Mouse (Mus musculus): Measurements from ENCODE around the gene Xkr7. TPM values are rescaled to one million over a fixed set of nuclear protein-coding genes. Genes with fewer than 3 reads are reported as not detected.

Gene Xkr7
- total and polyA plus RNA-seq, 2 experiments from 2014 or later: 0.76 to 21.9 TPM

DNA sequence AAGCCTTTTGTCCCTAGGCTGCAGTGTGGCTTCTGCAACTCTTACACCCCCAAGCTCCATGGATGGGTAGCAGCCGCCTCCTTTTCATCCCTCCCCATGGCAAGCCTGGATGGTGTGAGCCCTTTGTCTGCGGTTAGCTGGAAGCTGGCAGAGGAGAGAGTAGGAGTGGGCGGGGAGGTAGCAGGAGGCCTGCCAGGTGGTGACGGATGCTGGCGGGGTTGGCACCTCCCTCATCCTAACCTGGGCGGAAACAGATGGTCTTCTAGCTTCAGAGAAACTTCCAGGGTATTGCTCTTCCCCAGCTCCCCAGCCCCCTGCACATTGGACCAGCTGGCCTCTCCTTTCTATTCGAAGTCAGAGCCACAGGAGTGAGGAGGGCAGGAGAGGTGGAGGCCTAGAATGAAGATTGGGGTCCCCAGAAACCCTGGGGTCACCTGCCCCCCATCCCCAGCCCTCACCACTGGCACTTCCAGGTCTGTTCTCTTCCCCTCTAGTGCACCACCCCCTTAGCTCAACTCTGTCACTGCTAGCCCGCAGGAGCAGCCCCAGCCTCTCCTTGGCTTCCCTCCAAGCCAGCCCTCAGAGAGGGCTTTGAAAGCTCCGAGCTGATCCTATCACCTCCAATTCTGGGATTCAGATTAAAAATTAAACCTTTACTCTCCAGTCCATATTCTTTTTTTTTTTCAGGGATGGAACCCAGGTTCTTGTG lies 17.8 kb downstream of the Xkr7 start:
- Histone ChIP-seq H3K36me3 (ENCODE audit: insufficient read depth) (peaks cover 7% of the 10 kb centered on the region; the same call in 1 of the 2 replicates), H3K4me2 (ENCODE audit: low read depth) (no peak overlapping the region), H3K4me3 (ENCODE audit: low read depth, low read length) (no peak overlapping the region), H3K9me3 (ENCODE audit: low read length) (no peaks in the 10 kb centered on the region), H3K9ac (no peak overlapping the region), H3K27ac (ENCODE audit: low read depth, low read length) (peak overlapping the region; percentile 40), H3K27me3 (ENCODE audit: insufficient read depth, low read length) (no peaks in the 10 kb centered on the region; the same call in 1 of the 2 replicates), H3K4me1 (ENCODE audit: insufficient read depth) (peaks cover 14% of the 10 kb centered on the region; the same call in 1 of the 2 replicates)
- WGBS: 33% methylated on average over 9 of the region's 9 CpGs
- ATAC-seq (peak; percentile 66), DNase-seq (peak; percentile 48)
- TF ChIP-seq CTCF (IDR thresholded peaks at IDR 0.05; ENCODE audit: low read depth): no peak

- H3K36me3 ChIP-seq (ENCODE audit: insufficient read depth): peaks cover 12% of the 10 kb centered on the region; the same call in 1 of the 2 replicates
Measured at GRCm38 (mm10) chr2:153049997-153050358, 18.3 kb downstream of the Xkr7 start.

GRCm38 (mm10) chr2:153051095-153051494 lies 19.4 kb downstream of the Xkr7 start:
- peaks cover 16% of the 10 kb centered on the region; the same call in 1 of the 2 replicates for H3K36me3 ChIP-seq (ENCODE audit: insufficient read depth)
- H3K4me1 ChIP-seq (ENCODE audit: insufficient read depth): peaks cover 14% of the 10 kb centered on the region; the same call in 1 of the 2 replicates
- WGBS: 89% methylated on average over 6 of the region's 6 CpGs
- no peak overlapping the region for H3K9ac ChIP-seq
- TF ChIP-seq CTCF (IDR thresholded peaks at IDR 0.05; ENCODE audit: low read depth): no peak
- no peaks in the 10 kb centered on the region for H3K9me3 ChIP-seq (ENCODE audit: low read length)
- H3K27me3 ChIP-seq (ENCODE audit: insufficient read depth, low read length): no peaks in the 10 kb centered on the region; the same call in 1 of the 2 replicates
- no peak overlapping the region for H3K4me2 ChIP-seq (ENCODE audit: low read depth)
- ATAC-seq (no peak), DNase-seq (no peak)
- no peak overlapping the region for H3K4me3 ChIP-seq (ENCODE audit: low read depth, low read length)
- no peak overlapping the region for H3K27ac ChIP-seq (ENCODE audit: low read depth, low read length)

More at GRCm38 (mm10) chr2:153049997-153050358, 18.3 kb downstream of the Xkr7 start:
- H3K4me1 ChIP-seq (ENCODE audit: insufficient read depth): peaks cover 14% of the 10 kb centered on the region; the same call in 1 of the 2 replicates
- H3K4me3 ChIP-seq (ENCODE audit: low read depth, low read length): no peak overlapping the region
- DNase-seq: no peak
- H3K4me2 ChIP-seq (ENCODE audit: low read depth): no peak overlapping the region
- WGBS: 68% methylated on average over 4 of the region's 4 CpGs
- no peak for ATAC-seq
- no peak overlapping the region for H3K27ac ChIP-seq (ENCODE audit: low read depth, low read length)
- H3K9me3 ChIP-seq (ENCODE audit: low read length): no peaks in the 10 kb centered on the region
- no peak overlapping the region for H3K9ac ChIP-seq
- TF ChIP-seq CTCF (IDR thresholded peaks at IDR 0.05; ENCODE audit: low read depth): no peak
- no peaks in the 10 kb centered on the region; the same call in 1 of the 2 replicates for H3K27me3 ChIP-seq (ENCODE audit: insufficient read depth, low read length)

- no peak overlapping the region for H3K4me2 ChIP-seq (ENCODE audit: low read depth)
Measured at GRCm38 (mm10) chr2:153051537-153051936, 19.9 kb downstream of the Xkr7 start.

DNA sequence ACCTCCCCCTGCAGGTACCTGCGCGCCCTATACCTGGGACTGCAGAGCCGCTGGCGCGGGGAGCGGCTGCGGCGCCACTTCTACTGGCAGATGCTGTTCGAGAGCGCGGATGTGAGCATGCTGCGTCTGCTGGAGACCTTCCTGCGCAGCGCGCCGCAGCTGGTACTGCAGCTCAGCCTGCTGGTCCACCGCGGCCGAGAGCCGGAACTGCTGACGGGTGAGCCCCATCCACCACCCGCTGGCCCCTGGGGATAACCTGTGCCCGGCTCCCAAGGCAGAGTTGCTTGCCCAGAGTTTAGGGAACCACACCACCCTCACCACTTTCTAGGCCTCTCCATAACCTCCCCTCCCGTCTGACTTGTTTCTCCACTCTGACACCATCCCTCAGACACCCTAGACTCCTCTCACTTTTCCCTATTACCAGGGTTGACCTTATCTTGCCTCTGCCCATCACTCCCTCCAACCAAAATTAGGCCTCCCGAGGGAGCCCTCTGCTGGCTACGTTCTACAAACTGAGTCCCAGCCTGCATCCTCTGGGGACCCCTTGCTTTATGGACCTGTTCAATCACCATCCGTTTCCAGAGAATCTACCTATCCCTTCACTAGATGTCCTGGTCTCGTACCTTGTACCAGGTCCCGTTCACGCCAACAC lies 21.2 kb downstream of the Xkr7 start:
- WGBS: 13% methylated on average over 29 of the region's 30 CpGs
- H3K27me3 ChIP-seq (ENCODE audit: insufficient read depth, low read length): no peaks in the 10 kb centered on the region; the same call in 1 of the 2 replicates
- H3K4me2 ChIP-seq (ENCODE audit: low read depth): no peak overlapping the region
- H3K36me3 ChIP-seq (ENCODE audit: insufficient read depth): peaks cover 26% of the 10 kb centered on the region
- DNase-seq (no peak), ATAC-seq (no peak)
- peaks cover 9% of the 10 kb centered on the region; the same call in 1 of the 2 replicates for H3K4me1 ChIP-seq (ENCODE audit: insufficient read depth)
- H3K9ac ChIP-seq: no peak overlapping the region
- H3K9me3 ChIP-seq (ENCODE audit: low read length): no peaks in the 10 kb centered on the region
- no peak overlapping the region for H3K4me3 ChIP-seq (ENCODE audit: low read depth, low read length)
- no peak overlapping the region for H3K27ac ChIP-seq (ENCODE audit: low read depth, low read length)
- peak; percentile 47 for TF ChIP-seq CTCF (IDR thresholded peaks at IDR 0.05; ENCODE audit: low read depth)

More at GRCm38 (mm10) chr2:153051537-153051936, 19.9 kb downstream of the Xkr7 start:
- Histone ChIP-seq H3K36me3 (ENCODE audit: insufficient read depth) (peaks cover 20% of the 10 kb centered on the region; the same call in 1 of the 2 replicates), H3K27me3 (ENCODE audit: insufficient read depth, low read length) (no peaks in the 10 kb centered on the region; the same call in 1 of the 2 replicates), H3K9ac (no peak overlapping the region), H3K4me1 (ENCODE audit: insufficient read depth) (peaks cover 12% of the 10 kb centered on the region; the same call in 1 of the 2 replicates), H3K9me3 (ENCODE audit: low read length) (no peaks in the 10 kb centered on the region), H3K4me3 (ENCODE audit: low read depth, low read length) (no peak overlapping the region), H3K27ac (ENCODE audit: low read depth, low read length) (no peak overlapping the region)
- ATAC-seq (no peak), DNase-seq (no peak)
- no peak for TF ChIP-seq CTCF (IDR thresholded peaks at IDR 0.05; ENCODE audit: low read depth)
- WGBS: 79% methylated on average over 9 of the region's 9 CpGs

GRCm38 (mm10) chr2:153053896-153054295 lies 22.2 kb downstream of the Xkr7 start:
- Histone ChIP-seq H3K27ac (ENCODE audit: low read depth, low read length) (no peak overlapping the region), H3K36me3 (ENCODE audit: insufficient read depth) (peaks cover 26% of the 10 kb centered on the region), H3K4me1 (ENCODE audit: insufficient read depth) (peaks cover 9% of the 10 kb centered on the region; the same call in 1 of the 2 replicates), H3K27me3 (ENCODE audit: insufficient read depth, low read length) (no peaks in the 10 kb centered on the region; the same call in 1 of the 2 replicates), H3K4me3 (ENCODE audit: low read depth, low read length) (no peak overlapping the region), H3K9ac (no peak overlapping the region), H3K9me3 (ENCODE audit: low read length) (no peaks in the 10 kb centered on the region), H3K4me2 (ENCODE audit: low read depth) (no peak overlapping the region)
- 88% methylated on average over 8 of the region's 8 CpGs for WGBS
- no peak for TF ChIP-seq CTCF (IDR thresholded peaks at IDR 0.05; ENCODE audit: low read depth)
- ATAC-seq (no peak), DNase-seq (no peak)
